Mouse (Mus musculus) hindbrain, embryonic 11.5 days (tissue): ENCODE measurements around the gene Rassf3. TPM values are rescaled to one million over a fixed set of nuclear protein-coding genes. Genes with fewer than 3 reads are reported as not detected.

Source experiments
- ATAC-seq: fragments of 200-750 bp; cut with Nextera tagmentation; 2 replicates; pipeline ENCODE4 v1.8.0; 2017; ENCODE audit warnings: mild to moderate bottlenecking, moderate TSS enrichment, moderate library complexity; ENCODE audit not compliant: low FRiP score
- DNase-seq: peaks from one replicate; pipeline ENCODE4 v3.0.0-alpha.2; 2015; ENCODE audit warnings: low spot score
- H3K27ac ChIP-seq: fragments of 300-500 bp; sonication (generic); 2 replicates; pipeline ENCODE4 v1.5.1; 2014; ENCODE audit warnings: mild to moderate bottlenecking, low read depth, low read length
- H3K27me3 ChIP-seq: fragments of 300-500 bp; sonication (generic); 2 replicates; pipeline ENCODE4 v1.6.1; 2014; ENCODE audit warnings: mild to moderate bottlenecking, low read length, moderate library complexity, mixed read lengths; ENCODE audit not compliant: control insufficient read depth, insufficient read depth
- H3K36me3 ChIP-seq: fragments of 300-500 bp; sonication (generic); 2 replicates; pipeline ENCODE4 v1.6.1; 2014; ENCODE audit warnings: mild to moderate bottlenecking, low read length, moderate library complexity, mixed read lengths; ENCODE audit not compliant: control insufficient read depth, insufficient read depth
- H3K4me1 ChIP-seq: fragments of 300-500 bp; sonication (generic); replicated peaks from 2 replicates; pipeline ENCODE4 v1.6.1; 2014; ENCODE audit warnings: low read length, mixed read lengths; ENCODE audit not compliant: control insufficient read depth, insufficient read depth
- H3K4me2 ChIP-seq: fragments of 300-500 bp; sonication (generic); replicated peaks from 2 replicates; pipeline ENCODE4 v1.6.1; 2014; ENCODE audit warnings: mild to moderate bottlenecking, low read depth, low read length
- H3K4me3 ChIP-seq: fragments of 300-500 bp; sonication (generic); 2 replicates; pipeline ENCODE4 v1.5.1; 2014; ENCODE audit warnings: low read depth, low read length
- H3K9ac ChIP-seq: fragments of 300-500 bp; sonication (generic); 2 replicates; pipeline ENCODE4 v1.6.1; 2014; ENCODE audit warnings: low read depth, low read length
- H3K9me3 ChIP-seq: fragments of 300-500 bp; sonication (generic); 2 replicates; pipeline ENCODE4 v1.6.1; 2016; ENCODE audit warnings: low read length; ENCODE audit not compliant: control insufficient read depth
- WGBS: fragments of 180-500 bp; shearing (Covaris S2); extraction: QIAGEN DNeasy Blood & Tissue Kit; methylation state at CpG from one replicate; pipeline ENCODE4 v1.1.7; 2014; 5-methylcytosine and 5-hydroxymethylcytosine counted together
- polyA plus RNA-seq: library from polyadenylated mRNA; unstranded; fragments of >200 nt; fragmentation: Nextera tagmentation; extraction: Ambion mirVana; gene quantifications from 2 replicates; pipeline ENCODE4 v1.2.1, GENCODE M21; 2014

The Rassf3 gene
- polyA plus RNA-seq, 1 experiment from 2014 or later: 7.0 TPM

DNA sequence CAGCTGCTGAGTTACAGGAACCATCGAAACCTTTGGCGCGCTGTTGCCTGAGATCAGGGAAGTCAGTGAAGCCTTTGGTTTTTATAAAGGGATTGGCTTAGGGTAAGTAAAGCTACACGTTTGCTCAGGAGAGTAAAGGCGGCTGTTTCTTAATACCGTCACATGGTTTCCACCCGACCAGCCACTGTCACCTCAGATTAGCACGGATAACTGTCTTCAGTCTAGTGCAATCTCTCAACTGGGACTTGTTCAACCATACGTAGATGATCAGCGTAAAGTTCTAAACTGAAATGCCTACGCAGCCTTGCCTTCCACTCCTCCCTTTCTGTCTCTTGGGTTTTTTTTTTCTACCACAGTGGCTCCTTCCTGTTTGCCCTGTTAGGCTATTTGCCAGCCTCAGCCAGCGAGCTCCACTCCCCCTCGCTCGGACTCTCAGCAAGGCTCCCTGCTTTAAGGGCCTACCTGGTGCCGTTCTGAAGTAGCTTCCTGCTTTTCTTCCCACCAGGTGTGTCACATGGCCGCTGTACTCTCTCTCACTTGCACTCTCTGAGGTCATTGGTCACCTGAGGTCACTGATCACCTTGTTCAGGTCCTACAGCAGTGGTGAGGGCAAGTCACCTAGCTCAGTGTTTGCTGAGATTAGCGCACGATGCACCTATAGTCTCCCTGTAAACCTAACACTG lies 107.2 kb downstream of the Rassf3 start:
- Histone ChIP-seq H3K4me1 (peaks cover 3% of the 10 kb centered on the region; the same call in 1 of the 2 replicates), H3K4me2 (no peak overlapping the region), H3K36me3 (no peaks in the 10 kb centered on the region), H3K9me3 (no peaks in the 10 kb centered on the region), H3K9ac (no peak overlapping the region), H3K27ac (no peak overlapping the region), H3K4me3 (no peak overlapping the region), H3K27me3 (no peaks in the 10 kb centered on the region)
- DNase-seq: no peak
- ATAC-seq: no peak
- 91% methylated on average over 18 of the region's 18 CpGs for WGBS

DNA sequence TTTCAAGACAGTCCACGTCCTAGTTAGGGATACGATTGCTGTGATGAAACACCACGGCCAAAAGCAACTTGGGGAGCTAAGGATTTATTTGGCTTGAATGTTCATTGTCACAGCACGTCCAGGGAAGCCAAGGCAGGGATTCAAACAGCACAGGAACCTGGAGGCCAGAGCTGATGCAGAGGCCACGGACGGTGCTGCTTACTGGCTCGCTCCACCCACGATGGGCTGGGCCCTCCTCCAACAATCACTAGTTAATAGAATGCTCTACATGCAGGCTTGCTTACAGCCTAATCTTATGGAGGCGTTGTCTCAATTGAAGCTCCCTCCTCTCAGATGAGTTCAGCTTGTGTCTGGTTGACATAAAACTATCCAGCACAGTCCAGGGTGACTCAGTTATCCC lies 108.4 kb downstream of the Rassf3 start:
- no peak overlapping the region for H3K9ac ChIP-seq
- WGBS: 90% methylated on average over 9 of the region's 9 CpGs
- H3K4me1 ChIP-seq: peaks cover 3% of the 10 kb centered on the region; the same call in 1 of the 2 replicates
- H3K4me3 ChIP-seq: no peak overlapping the region
- ATAC-seq: no peak
- no peak overlapping the region for H3K4me2 ChIP-seq
- H3K36me3 ChIP-seq: no peaks in the 10 kb centered on the region
- H3K9me3 ChIP-seq: no peaks in the 10 kb centered on the region
- H3K27me3 ChIP-seq: no peaks in the 10 kb centered on the region
- DNase-seq: no peak
- H3K27ac ChIP-seq: no peak overlapping the region

DNA sequence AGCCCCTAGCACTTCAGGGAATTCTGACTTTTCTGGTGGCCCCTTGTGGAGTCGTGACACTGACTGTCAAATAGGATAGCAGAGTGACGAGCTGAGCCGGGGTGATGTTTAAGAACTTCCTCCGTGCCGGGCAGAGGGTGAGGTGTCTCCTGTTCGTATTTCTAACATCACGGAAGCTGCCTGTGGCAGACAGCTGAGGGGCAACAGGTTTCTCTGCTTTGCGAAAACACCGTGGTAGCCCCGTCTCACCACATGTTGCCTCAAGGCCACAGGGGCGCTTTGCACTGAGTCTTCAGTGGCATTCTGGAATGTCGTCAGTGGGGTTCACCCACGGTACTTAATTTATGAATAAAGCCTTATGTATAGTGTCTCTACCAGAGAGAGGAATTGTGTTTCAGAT lies 108.9 kb downstream of the Rassf3 start:
- no peak overlapping the region for H3K4me2 ChIP-seq
- H3K27ac ChIP-seq: no peak overlapping the region
- H3K27me3 ChIP-seq: no peaks in the 10 kb centered on the region
- no peak overlapping the region for H3K4me3 ChIP-seq
- 81% methylated on average over 13 of the region's 13 CpGs for WGBS
- no peaks in the 10 kb centered on the region for H3K36me3 ChIP-seq
- H3K4me1 ChIP-seq: peaks cover 3% of the 10 kb centered on the region; the same call in 1 of the 2 replicates
- ATAC-seq (no peak), DNase-seq (no peak)
- H3K9ac ChIP-seq: no peak overlapping the region
- no peaks in the 10 kb centered on the region for H3K9me3 ChIP-seq

DNA sequence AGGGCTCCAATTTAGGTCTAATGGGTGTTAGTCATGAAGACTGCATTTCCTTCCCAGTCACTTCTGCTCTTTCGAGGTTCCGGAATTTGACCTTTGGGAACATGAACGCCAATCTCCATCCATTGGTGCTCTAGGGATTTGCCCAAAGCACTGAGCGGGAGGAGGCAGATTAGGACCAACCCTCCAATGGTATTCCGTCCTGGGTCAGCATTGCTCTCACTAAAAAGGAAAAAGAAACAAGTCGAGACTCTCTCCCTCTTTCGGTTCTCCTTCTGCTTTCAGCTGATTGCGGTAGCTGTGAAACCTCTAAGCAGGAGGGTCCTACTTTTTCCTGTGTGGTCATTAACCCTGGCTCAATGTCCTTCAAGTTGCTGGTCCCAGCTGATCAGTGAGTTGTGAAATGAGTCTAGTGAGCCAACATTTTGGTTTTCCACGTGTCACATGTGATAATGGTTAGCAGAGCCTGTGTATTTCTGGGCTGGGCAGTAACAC lies 110.3 kb downstream of the Rassf3 start:
- Histone ChIP-seq H3K27ac (no peak overlapping the region), H3K9ac (peak overlapping the region; percentile 87; the same call in 1 of the 2 replicates), H3K36me3 (no peaks in the 10 kb centered on the region), H3K4me3 (peak overlapping the region; percentile 91), H3K9me3 (no peaks in the 10 kb centered on the region), H3K27me3 (no peaks in the 10 kb centered on the region), H3K4me2 (peak overlapping the region; percentile 86), H3K4me1 (peaks cover 3% of the 10 kb centered on the region; the same call in 1 of the 2 replicates)
- 14% methylated on average over 9 of the region's 9 CpGs for WGBS
- peak; percentile 37 for DNase-seq
- no peak for ATAC-seq

DNA sequence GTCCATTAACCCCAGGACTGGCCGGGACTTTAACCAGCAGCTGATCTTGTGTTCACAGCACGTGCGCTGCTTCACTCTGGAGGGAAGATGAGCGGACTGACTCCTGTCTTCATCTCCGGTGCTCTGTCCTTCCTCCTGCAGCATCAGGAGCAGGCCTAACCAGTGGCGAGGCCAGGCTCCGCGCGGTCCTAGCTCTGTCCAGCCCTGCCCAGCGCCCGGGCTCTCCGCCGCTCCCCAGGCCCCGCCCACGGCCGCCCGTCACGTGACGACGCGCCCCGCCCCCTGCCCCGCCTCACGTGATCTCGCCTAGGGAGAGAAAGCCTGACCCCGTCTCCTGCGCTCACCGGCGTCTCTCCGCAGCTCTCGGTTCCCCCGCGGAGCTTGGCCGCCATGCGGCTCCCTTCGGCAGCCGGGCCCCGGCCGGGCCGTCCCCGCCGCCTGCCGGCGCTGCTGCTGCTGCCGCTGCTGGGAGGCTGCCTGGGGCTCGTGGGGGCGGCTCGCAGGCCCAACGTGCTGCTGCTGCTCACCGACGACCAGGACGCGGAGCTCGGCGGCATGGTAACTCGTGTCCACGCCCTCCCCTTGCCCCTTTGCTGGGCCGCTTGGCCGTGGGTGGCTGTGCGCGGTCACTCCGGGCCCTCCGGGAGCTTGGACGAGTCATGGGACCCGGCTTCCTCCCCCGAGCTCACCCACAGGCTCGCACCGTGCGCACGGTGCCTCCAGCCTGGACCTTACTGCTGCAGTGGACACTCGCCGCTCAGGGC lies 111.2 kb downstream of the Rassf3 start, which contains the start of gene Gns:
Gene Gns (plus strand): TSS at position 290 of the 764 bp plus-strand sequence.
- peak within 1 kb of the TSS; percentile 67 for H3K27ac ChIP-seq

DNA sequence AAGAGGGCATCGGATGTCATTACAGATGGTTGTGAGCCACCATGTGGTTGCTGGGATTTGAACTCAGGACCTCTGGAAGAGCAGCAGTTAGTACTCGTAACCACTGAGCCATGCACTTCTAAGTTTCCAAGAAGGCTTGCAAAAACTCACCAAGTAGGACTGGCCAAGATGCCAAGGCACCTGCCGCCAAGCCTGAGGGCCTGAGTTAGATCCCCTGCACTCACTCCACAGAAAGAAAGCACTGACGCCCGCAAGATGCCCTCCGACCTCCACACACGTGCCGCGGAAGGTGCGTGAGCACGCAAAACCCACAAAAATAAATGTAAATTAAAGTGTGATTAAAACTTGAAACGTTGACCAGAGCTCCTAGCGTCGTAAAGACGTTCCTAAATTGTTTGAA lies 111.8 kb downstream of the Rassf3 start:
- Histone ChIP-seq H3K27ac (no peak overlapping the region), H3K4me3 (peak overlapping the region; percentile 91), H3K9me3 (no peaks in the 10 kb centered on the region), H3K4me1 (peaks cover 3% of the 10 kb centered on the region; the same call in 1 of the 2 replicates), H3K36me3 (no peaks in the 10 kb centered on the region), H3K27me3 (no peaks in the 10 kb centered on the region), H3K4me2 (peak overlapping the region; percentile 86), H3K9ac (peak overlapping the region; percentile 58; the same call in 1 of the 2 replicates)
- DNase-seq (no peak), ATAC-seq (peak; percentile 26; the same call in 1 of the 2 replicates)
- WGBS: 30% methylated on average over 15 of the region's 15 CpGs

More for the DNA sequence above, 111.2 kb downstream of the Rassf3 start, which contains the start of gene Gns:
- Histone ChIP-seq H3K36me3 (no peaks in the 10 kb centered on the region), H3K27me3 (no peaks in the 10 kb centered on the region), H3K4me3 (peak within 1 kb of the TSS; percentile 91), H3K9ac (peak within 1 kb of the TSS; percentile 87), H3K9me3 (no peaks in the 10 kb centered on the region), H3K4me2 (peak within 1 kb of the TSS; percentile 86), H3K4me1 (peaks cover 3% of the 10 kb centered on the region; the same call in 1 of the 2 replicates)
- ATAC-seq (peak; percentile 98), DNase-seq (peak; percentile 96)
- under 1% methylated on average over 67 of the region's 72 CpGs for WGBS

DNA sequence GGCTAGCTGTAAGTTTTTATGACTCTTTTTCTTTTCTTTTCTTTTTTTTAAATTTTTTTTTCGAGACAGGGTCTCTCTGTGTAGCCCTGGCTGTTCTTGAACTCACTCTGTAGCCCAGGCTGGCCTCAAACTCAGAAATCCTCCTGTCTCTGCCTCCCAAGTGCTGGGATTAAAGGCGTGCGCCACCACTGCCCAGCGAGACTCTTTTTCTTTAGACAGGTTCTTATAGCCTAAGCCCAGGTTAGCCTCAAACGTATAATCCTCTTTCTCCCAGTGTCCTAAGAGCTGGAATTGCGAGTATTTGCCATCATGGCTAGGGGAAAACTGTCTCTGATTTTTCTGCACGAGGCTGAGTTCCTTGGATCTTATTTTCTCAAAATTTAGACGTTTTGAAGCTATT lies 112.9 kb downstream of the Rassf3 start:
- Histone ChIP-seq H3K4me2 (no peak overlapping the region), H3K9ac (no peak overlapping the region), H3K4me1 (peaks cover 3% of the 10 kb centered on the region; the same call in 1 of the 2 replicates), H3K9me3 (no peaks in the 10 kb centered on the region), H3K4me3 (no peak overlapping the region), H3K27me3 (no peaks in the 10 kb centered on the region), H3K27ac (no peak overlapping the region), H3K36me3 (no peaks in the 10 kb centered on the region)
- 82% methylated on average over 8 of the region's 8 CpGs for WGBS
- ATAC-seq: no peak
- no peak for DNase-seq

DNA sequence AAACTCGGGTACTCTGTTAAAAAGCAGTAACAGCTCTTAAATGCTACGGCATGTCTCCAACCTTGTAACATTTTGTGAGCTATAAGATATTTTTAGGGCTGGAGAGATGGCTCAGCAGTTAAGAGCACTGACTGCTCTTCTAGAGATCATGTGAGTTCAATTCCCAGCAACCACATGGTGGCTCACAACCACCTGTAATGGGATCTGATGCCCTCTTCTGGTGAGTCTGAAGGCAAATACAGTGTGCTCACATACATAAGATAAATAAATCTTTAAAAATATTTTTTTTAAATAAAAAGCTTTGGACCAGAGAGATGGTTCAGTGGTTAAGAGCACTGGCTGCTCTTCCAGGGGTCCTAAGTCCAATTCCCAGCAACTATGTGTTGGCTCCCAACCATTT lies 115.8 kb downstream of the Rassf3 start:
- Histone ChIP-seq H3K27me3 (no peaks in the 10 kb centered on the region), H3K9ac (no peak overlapping the region), H3K4me2 (no peak overlapping the region), H3K4me1 (no peaks in the 10 kb centered on the region; the same call in 1 of the 2 replicates), H3K27ac (no peak overlapping the region), H3K4me3 (no peak overlapping the region), H3K9me3 (no peaks in the 10 kb centered on the region), H3K36me3 (no peaks in the 10 kb centered on the region)
- DNase-seq (no peak), ATAC-seq (no peak)
- WGBS: 88% methylated on average over 2 of the region's 2 CpGs
